Comparison of ENCODE assay signal across 20 mouse cellular contexts in genomic region chr1:66998188-66998587, GRCm38 (mm10). TPM values are rescaled to one million over a fixed set of nuclear protein-coding genes. Genes with fewer than 3 reads are reported as not detected.
DNase-seq lines count a peak whose midpoint lies in the region; ATAC-seq and TF ChIP-seq lines count a peak whose summit lies in the region.
"Had no signal": no experiment of that assay in that cellular context is flagged by ENCODE, and none has a peak within 500 bp of the region (broad histone marks: within the 10 kb centered on the region; RNA-seq: fewer than 3 reads in every experiment).

No protein-coding gene starts in this region.

- intact Hi-C loops in left cerebral cortex, postnatal 4 days (cut with DNase I), result loop anchor here (10.0 kb wide), 1 partner anchor 103 kb away; no protein-coding TSS in a partner anchor

- H3K4me1 ChIP-seq in liver, embryonic 11.5 days (replicated peaks; ENCODE audit: control insufficient read depth, insufficient read depth, low read length), result no peaks in the 10 kb centered on the region
- peaks cover 13% of the 10 kb centered on the region; the same call in 1 of the 2 replicates for H3K4me1 ChIP-seq in liver, postnatal 0 days (ENCODE audit: insufficient read depth)
- H3K4me1 ChIP-seq in liver, embryonic 13.5 days (replicated peaks), result peaks cover 14% of the 10 kb centered on the region
- H3K4me1 ChIP-seq in liver, embryonic 16.5 days (ENCODE audit: control insufficient read depth, low read depth, low read length), result peaks cover 7% of the 10 kb centered on the region
- H3K4me1 ChIP-seq: embryonic facial prominence, embryonic 15.5 days had no signal

- peak; percentile 72 for ATAC-seq in liver, embryonic 11.5 days (replicated peaks; ENCODE audit: low FRiP score)
- no peak for ATAC-seq in liver, postnatal 0 days
- ATAC-seq in liver, embryonic 13.5 days (ENCODE audit: low read depth), result peak; percentile 81
- peak; percentile 52; the same call in 1 of the 2 replicates for ATAC-seq in liver, embryonic 16.5 days (ENCODE audit: low read depth)
- ATAC-seq: forebrain, embryonic 14.5 days; hindbrain, embryonic 16.5 days had no signal

- H3K9ac ChIP-seq in liver, embryonic 11.5 days (ENCODE audit: low read depth, low read length), result no peak overlapping the region
- no peak overlapping the region for H3K9ac ChIP-seq in liver, postnatal 0 days (replicated peaks)
- no peak overlapping the region for H3K9ac ChIP-seq in liver, embryonic 13.5 days
- no peak overlapping the region for H3K9ac ChIP-seq in liver, embryonic 16.5 days (ENCODE audit: low read depth, low read length)
- H3K9ac ChIP-seq: embryonic facial prominence, embryonic 15.5 days; heart, embryonic 12.5 days had no signal

- no peak overlapping the region for H3K27ac ChIP-seq in liver, embryonic 11.5 days (ENCODE audit: low read depth, low read length)
- H3K27ac ChIP-seq in liver, postnatal 0 days (ENCODE audit: low read depth), result no peak overlapping the region
- no peak overlapping the region for H3K27ac ChIP-seq in liver, embryonic 13.5 days
- no peak overlapping the region for H3K27ac ChIP-seq in liver, embryonic 16.5 days (ENCODE audit: low read length)
- H3K27ac ChIP-seq: embryonic facial prominence, embryonic 15.5 days; gastrocnemius, adult 2 months had no signal

- WGBS in liver, embryonic 11.5 days, result 76% methylated on average over 4 of the region's 4 CpGs
- 67% methylated on average over 4 of the region's 4 CpGs for WGBS in liver, postnatal 0 days (ENCODE audit: insufficient replicate concordance)
- 43% methylated on average over 4 of the region's 4 CpGs for WGBS in liver, embryonic 13.5 days (ENCODE audit: insufficient replicate concordance)
- WGBS in liver, embryonic 16.5 days (ENCODE audit: insufficient replicate concordance), result 48% methylated on average over 4 of the region's 4 CpGs

- H3K4me2 ChIP-seq in liver, embryonic 11.5 days, result no peak overlapping the region
- no peak overlapping the region for H3K4me2 ChIP-seq in liver, postnatal 0 days (ENCODE audit: low read depth, low read length)
- no peak overlapping the region for H3K4me2 ChIP-seq in liver, embryonic 13.5 days
- no peak overlapping the region for H3K4me2 ChIP-seq in liver, embryonic 16.5 days (ENCODE audit: low read depth, low read length)
- H3K4me2 ChIP-seq: embryonic facial prominence, embryonic 15.5 days; heart, embryonic 12.5 days had no signal

- DNase-seq in liver, embryonic 11.5 days (ENCODE audit: low spot score), result no peak
- DNase-seq in liver, postnatal 0 days, result no peak
- DNase-seq in liver, embryonic 13.5 days, result no peak
- DNase-seq in left cerebral cortex, postnatal 4 days, result no peak
- DNase-seq in natural killer cell, adult 2 months (ENCODE audit: low spot score in 2 of 2), result no peak
- DNase-seq: adrenal gland, adult 8-10 months; adrenal gland, postnatal 36 days; cerebellum, adult 11 months; cerebellum, adult 8-10 months; cerebellum, postnatal 14 days; embryo, embryonic 11 days; gastrocnemius, adult 2 months had no signal

- no peak for TF ChIP-seq EP300 in liver, postnatal 0 days (IDR thresholded peaks at IDR 0.05; ENCODE audit: low read depth)

- H3K36me3 ChIP-seq in liver, embryonic 11.5 days (ENCODE audit: control insufficient read depth, insufficient read depth, low read length), result no peaks in the 10 kb centered on the region; the same call in 1 of the 2 replicates
- H3K36me3 ChIP-seq in liver, postnatal 0 days (replicated peaks; ENCODE audit: insufficient read depth, low read length), result no peaks in the 10 kb centered on the region
- peaks cover 8% of the 10 kb centered on the region; the same call in 1 of the 2 replicates for H3K36me3 ChIP-seq in liver, embryonic 13.5 days
- no peaks in the 10 kb centered on the region for H3K36me3 ChIP-seq in liver, embryonic 16.5 days (ENCODE audit: control insufficient read depth, insufficient read depth)

- H3K9me3 ChIP-seq in liver, embryonic 11.5 days (ENCODE audit: control insufficient read depth, low read length), result no peaks in the 10 kb centered on the region
- H3K9me3 ChIP-seq in liver, postnatal 0 days (ENCODE audit: low read length), result no peaks in the 10 kb centered on the region
- no peaks in the 10 kb centered on the region for H3K9me3 ChIP-seq in liver, embryonic 13.5 days (replicated peaks)
- H3K9me3 ChIP-seq in liver, embryonic 16.5 days (replicated peaks; ENCODE audit: control insufficient read depth, low read length), result no peaks in the 10 kb centered on the region
- H3K9me3 ChIP-seq: embryonic facial prominence, embryonic 15.5 days; heart, embryonic 12.5 days had no signal

- H3K4me3 ChIP-seq in liver, embryonic 11.5 days (ENCODE audit: low read depth, low read length), result no peak overlapping the region
- no peak overlapping the region for H3K4me3 ChIP-seq in liver, postnatal 0 days (ENCODE audit: low read depth, low read length)
- H3K4me3 ChIP-seq in liver, embryonic 13.5 days (replicated peaks), result no peak overlapping the region
- no peak overlapping the region for H3K4me3 ChIP-seq in liver, embryonic 16.5 days (ENCODE audit: low read depth, low read length)
- H3K4me3 ChIP-seq: embryonic facial prominence, embryonic 15.5 days; gastrocnemius, adult 2 months; heart, embryonic 12.5 days had no signal

- no peak for TF ChIP-seq CTCF in liver, postnatal 0 days (IDR thresholded peaks at IDR 0.05; ENCODE audit: low read depth)

- no peaks in the 10 kb centered on the region for H3K27me3 ChIP-seq in liver, embryonic 11.5 days (replicated peaks; ENCODE audit: control insufficient read depth, insufficient read depth, low read length)
- no peaks in the 10 kb centered on the region for H3K27me3 ChIP-seq in liver, postnatal 0 days (ENCODE audit: insufficient read depth, low read length)
- no peaks in the 10 kb centered on the region for H3K27me3 ChIP-seq in liver, embryonic 13.5 days
- no peaks in the 10 kb centered on the region for H3K27me3 ChIP-seq in liver, embryonic 16.5 days (ENCODE audit: control insufficient read depth, insufficient read depth, low read depth, low read length)
- H3K27me3 ChIP-seq: embryonic facial prominence, embryonic 15.5 days; heart, embryonic 12.5 days had no signal

RNA-seq across cellular contexts. Expression of gene Lancl1, which starts 40.5 kb away (rescaled TPM):
- 48.8 and 49.0 TPM in 2 replicates for polyA plus RNA-seq in liver, embryonic 11.5 days (2014; fragmentation: Nextera tagmentation; extraction: Ambion mirVana)
- polyA plus RNA-seq in liver, postnatal 0 days (2015; fragmentation: Nextera tagmentation; extraction: Ambion mirVana), result 25.5 and 26.8 TPM in 2 replicates
- polyA plus RNA-seq in liver, embryonic 13.5 days (2015; fragmentation: Nextera tagmentation; extraction: Ambion mirVana), result 25.7 and 25.8 TPM in 2 replicates
- polyA plus RNA-seq in liver, embryonic 16.5 days (2015; fragmentation: Nextera tagmentation; extraction: Ambion mirVana), result 21.0 and 21.5 TPM in 2 replicates
- 100 to 1,000 TPM; 131 to 133 TPM for total RNA-seq in left cerebral cortex, postnatal 4 days (2021)

RNA-seq across cellular contexts. Expression of gene Myl1, which starts 53.0 kb away (rescaled TPM):
- 5.9 and 12.3 TPM in 2 replicates for polyA plus RNA-seq in liver, embryonic 11.5 days (2014; fragmentation: Nextera tagmentation; extraction: Ambion mirVana)
- 6.0 and 153 TPM in 2 replicates for polyA plus RNA-seq in liver, postnatal 0 days (2015; fragmentation: Nextera tagmentation; extraction: Ambion mirVana)
- 7.6 and 11.6 TPM in 2 replicates for polyA plus RNA-seq in liver, embryonic 13.5 days (2015; fragmentation: Nextera tagmentation; extraction: Ambion mirVana)
- 37.0 and 86.2 TPM in 2 replicates for polyA plus RNA-seq in liver, embryonic 16.5 days (2015; fragmentation: Nextera tagmentation; extraction: Ambion mirVana)
- total RNA-seq in left cerebral cortex, postnatal 4 days (2021), result under 1 TPM in 1 of 2 experiments, not detected in 1; 0.70 TPM
- total RNA-seq: common myeloid progenitor, adult 5-6 weeks; ES-E14; granulocyte monocyte progenitor cell, adult 5-6 weeks had no signal
